Mouse (Mus musculus): ENCODE measurements around the gene Hoxd1. TPM values are rescaled to one million over a fixed set of nuclear protein-coding genes. Genes with fewer than 3 reads are reported as not detected.

Gene Hoxd1
- total RNA-seq, 1 experiment: 0.36 TPM

DNA sequence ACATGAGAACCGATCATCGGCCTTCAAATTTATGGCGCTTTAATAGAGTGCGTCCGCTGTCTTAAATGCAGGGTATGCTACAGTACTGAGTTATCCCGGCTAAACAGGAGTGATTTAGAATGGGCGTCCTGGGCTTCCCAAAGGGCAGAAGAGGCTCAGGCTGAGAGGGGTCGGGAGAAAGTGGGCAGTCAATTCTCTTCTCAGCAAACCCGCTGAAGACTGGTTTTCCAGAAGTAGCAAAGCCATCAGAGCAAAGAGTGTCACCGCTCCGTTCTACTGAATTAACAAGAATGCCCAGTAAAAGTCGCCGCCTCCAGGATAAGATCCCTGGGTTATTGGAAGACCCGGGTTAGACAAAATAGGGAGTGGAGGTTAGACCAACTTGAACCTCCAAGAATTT is 22.9 kb upstream of the Hoxd1 start:
- no peak overlapping the region for H3K4me3 ChIP-seq (ENCODE audit: insufficient read depth in 1 of 2, low read depth in 1 of 2, low read length in 2 of 2, poor library complexity in 1 of 2, severe bottlenecking in 1 of 2)
- no peak for DNase-seq (ENCODE audit: low read depth, low spot score)
- in situ Hi-C loops (cut with MboI; ENCODE audit: low sequenced_read_pairs in 2 of 2, unreplicated experiment in 2 of 2): loop anchor here (5.0 to 10.0 kb wide), 2 partner anchors 48 to 55 kb away; partner anchors contain the start of gene Hoxd10 (in 1 of the 2)
- no peaks in the 10 kb centered on the region for H3K36me3 ChIP-seq (ENCODE audit: control insufficient read depth, insufficient read depth, low read length, poor library complexity, severe bottlenecking)
- no peak overlapping the region for H3K27ac ChIP-seq (ENCODE audit: insufficient read depth, low read depth, low read length, poor library complexity, severe bottlenecking)
- no peak overlapping the region for H3K9ac ChIP-seq (ENCODE audit: insufficient read depth, low read depth, low read length, poor library complexity, severe bottlenecking)
- H3K4me1 ChIP-seq (ENCODE audit: control insufficient read depth in 2 of 2, insufficient read depth in 2 of 2, low read length in 2 of 2, poor library complexity in 1 of 2): peaks cover 0 to 2% of the 10 kb centered on the region in 2 experiments; a peak in 1 of 4 replicates
- no peaks in the 10 kb centered on the region for H3K9me3 ChIP-seq (ENCODE audit: control insufficient read depth, insufficient read depth, low read depth, low read length)
- TF ChIP-seq HCFC1 (IDR thresholded peaks at IDR 0.05; ENCODE audit: borderline replicate concordance, insufficient read depth, low read length): no peak
- TF ChIP-seq CHD2 (IDR thresholded peaks at IDR 0.05; ENCODE audit: low read depth, low read length): no peak
- no peak for TF ChIP-seq ZC3H11A (IDR thresholded peaks at IDR 0.05; ENCODE audit: borderline replicate concordance, low read depth, low read length)
- TF ChIP-seq MAFK (IDR thresholded peaks at IDR 0.05; ENCODE audit: insufficient read depth, low read depth, low read length): no peak
- no peak for TF ChIP-seq ZNF384 (IDR thresholded peaks at IDR 0.05; ENCODE audit: low read depth, low read length)

DNA sequence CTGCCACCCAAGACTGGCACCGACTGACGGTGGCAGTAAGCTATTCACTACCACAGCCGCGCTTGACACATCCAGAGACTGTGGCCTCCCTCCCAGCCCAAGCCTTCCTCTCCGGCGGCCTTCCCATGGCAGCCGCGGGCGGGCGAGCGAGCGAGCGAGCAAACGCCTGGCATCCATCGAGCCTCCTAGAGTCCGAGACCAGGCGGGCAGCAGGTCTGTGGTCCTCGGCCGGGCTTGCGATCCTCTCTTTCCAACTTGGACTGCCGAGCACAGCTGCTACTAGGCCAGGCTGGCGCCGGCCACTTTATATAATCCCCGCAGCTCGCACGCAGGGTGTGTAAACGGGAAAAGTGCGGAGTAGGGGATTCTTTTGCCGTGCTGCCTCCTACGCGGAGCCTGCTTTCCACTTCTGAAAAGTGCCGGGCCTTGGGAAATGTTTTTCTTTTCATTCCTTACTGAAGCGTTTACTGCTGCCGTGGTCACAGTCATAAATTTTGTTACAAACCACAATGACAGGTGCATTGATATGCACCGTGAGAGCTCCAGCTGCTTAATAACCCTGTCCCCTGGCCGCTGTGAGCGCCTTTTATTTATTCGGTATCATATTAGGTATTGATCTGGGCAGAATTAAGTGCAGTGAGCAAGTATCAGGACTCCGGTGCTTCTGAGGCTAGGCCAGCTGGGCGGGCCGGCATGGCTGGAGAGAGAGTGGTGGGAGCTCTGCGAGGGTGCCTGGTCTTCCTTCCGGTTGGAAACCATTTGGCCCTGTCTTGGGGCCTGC is 22.3 kb upstream of the Hoxd1 start:
- H3K9ac ChIP-seq (ENCODE audit: insufficient read depth, low read depth, low read length, poor library complexity, severe bottlenecking): no peak overlapping the region
- no peak overlapping the region for H3K4me3 ChIP-seq (ENCODE audit: insufficient read depth in 1 of 2, low read depth in 1 of 2, low read length in 2 of 2, poor library complexity in 1 of 2, severe bottlenecking in 1 of 2)
- H3K4me1 ChIP-seq (ENCODE audit: control insufficient read depth in 2 of 2, insufficient read depth in 2 of 2, low read length in 2 of 2, poor library complexity in 1 of 2): peaks cover 0 to 2% of the 10 kb centered on the region in 2 experiments; a peak in 1 of 4 replicates
- no peak overlapping the region for H3K27ac ChIP-seq (ENCODE audit: insufficient read depth, low read depth, low read length, poor library complexity, severe bottlenecking)
- no peak for DNase-seq (ENCODE audit: low read depth, low spot score)
- no peak for TF ChIP-seq ZC3H11A (IDR thresholded peaks at IDR 0.05; ENCODE audit: borderline replicate concordance, low read depth, low read length)
- TF ChIP-seq ZNF384 (IDR thresholded peaks at IDR 0.05; ENCODE audit: low read depth, low read length): no peak
- TF ChIP-seq MAFK (IDR thresholded peaks at IDR 0.05; ENCODE audit: insufficient read depth, low read depth, low read length): no peak
- TF ChIP-seq HCFC1 (IDR thresholded peaks at IDR 0.05; ENCODE audit: borderline replicate concordance, insufficient read depth, low read length): no peak
- TF ChIP-seq CHD2 (IDR thresholded peaks at IDR 0.05; ENCODE audit: low read depth, low read length): no peak
- no peaks in the 10 kb centered on the region for H3K36me3 ChIP-seq (ENCODE audit: control insufficient read depth, insufficient read depth, low read length, poor library complexity, severe bottlenecking)
- H3K9me3 ChIP-seq (ENCODE audit: control insufficient read depth, insufficient read depth, low read depth, low read length): no peaks in the 10 kb centered on the region
- in situ Hi-C loops (cut with MboI; ENCODE audit: low sequenced_read_pairs in 2 of 2, unreplicated experiment in 2 of 2): loop anchor here in 1 of 2 experiments (10.0 kb wide), 1 partner anchor 56 kb away; no protein-coding TSS in a partner anchor

DNA sequence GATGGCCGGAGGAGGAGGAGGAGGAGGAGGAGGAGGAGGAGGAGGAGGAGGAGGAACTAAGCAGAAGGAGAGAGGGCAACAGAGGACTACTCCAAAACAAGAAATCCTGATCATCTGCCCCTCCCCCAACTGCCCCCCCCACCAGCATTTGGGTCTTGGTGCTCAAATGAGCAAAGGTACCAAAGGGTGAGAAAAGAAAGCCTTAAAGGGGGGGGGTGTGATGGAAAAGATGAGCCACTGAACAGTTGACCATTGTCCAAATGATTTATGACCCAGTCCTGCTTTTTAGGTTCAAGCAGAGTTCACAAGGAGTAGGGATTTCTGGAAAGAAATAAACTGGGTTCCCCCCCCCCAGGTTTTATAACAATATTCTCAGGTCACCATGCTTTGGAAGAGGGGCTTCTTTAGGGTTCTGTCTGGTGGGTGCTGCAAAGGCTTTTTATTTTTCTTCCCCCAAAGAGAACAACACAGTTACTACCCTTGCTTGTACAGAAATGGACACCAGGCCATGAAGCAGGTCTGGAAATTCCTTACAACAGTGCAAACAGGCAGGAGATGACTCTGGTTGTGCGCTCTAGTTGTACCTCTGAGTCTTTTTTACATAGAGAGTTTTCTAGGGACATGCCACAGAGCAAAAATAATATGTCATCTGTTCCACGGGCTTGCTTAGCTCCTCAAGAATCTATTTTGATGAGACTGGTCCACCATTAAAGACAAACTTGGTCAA is 21.4 kb upstream of the Hoxd1 start:
- H3K9me3 ChIP-seq (ENCODE audit: control insufficient read depth, insufficient read depth, low read depth, low read length): no peaks in the 10 kb centered on the region
- no peak for DNase-seq (ENCODE audit: low read depth, low spot score)
- in situ Hi-C loops (cut with MboI; ENCODE audit: low sequenced_read_pairs in 2 of 2, unreplicated experiment in 2 of 2): loop anchor here in 1 of 2 experiments (10.0 kb wide), 1 partner anchor 57 kb away; no protein-coding TSS in a partner anchor
- H3K4me1 ChIP-seq (ENCODE audit: control insufficient read depth in 2 of 2, insufficient read depth in 2 of 2, low read length in 2 of 2, poor library complexity in 1 of 2): 0 out of 4 replicates have a peak, but pooled peaks cover 0 to 3% of the 10 kb centered on the region in 2 experiments
- no peaks in the 10 kb centered on the region for H3K36me3 ChIP-seq (ENCODE audit: control insufficient read depth, insufficient read depth, low read length, poor library complexity, severe bottlenecking)
- H3K27ac ChIP-seq (ENCODE audit: insufficient read depth, low read depth, low read length, poor library complexity, severe bottlenecking): no peak overlapping the region
- H3K9ac ChIP-seq (ENCODE audit: insufficient read depth, low read depth, low read length, poor library complexity, severe bottlenecking): no peak overlapping the region
- TF ChIP-seq ZC3H11A (IDR thresholded peaks at IDR 0.05; ENCODE audit: borderline replicate concordance, low read depth, low read length) (no peak), HCFC1 (IDR thresholded peaks at IDR 0.05; ENCODE audit: borderline replicate concordance, insufficient read depth, low read length) (no peak), MAFK (IDR thresholded peaks at IDR 0.05; ENCODE audit: insufficient read depth, low read depth, low read length) (no peak), ZNF384 (IDR thresholded peaks at IDR 0.05; ENCODE audit: low read depth, low read length) (no peak), CHD2 (IDR thresholded peaks at IDR 0.05; ENCODE audit: low read depth, low read length) (no peak)
- H3K4me3 ChIP-seq (ENCODE audit: insufficient read depth in 1 of 2, low read depth in 1 of 2, low read length in 2 of 2, poor library complexity in 1 of 2, severe bottlenecking in 1 of 2): no peak overlapping the region

DNA sequence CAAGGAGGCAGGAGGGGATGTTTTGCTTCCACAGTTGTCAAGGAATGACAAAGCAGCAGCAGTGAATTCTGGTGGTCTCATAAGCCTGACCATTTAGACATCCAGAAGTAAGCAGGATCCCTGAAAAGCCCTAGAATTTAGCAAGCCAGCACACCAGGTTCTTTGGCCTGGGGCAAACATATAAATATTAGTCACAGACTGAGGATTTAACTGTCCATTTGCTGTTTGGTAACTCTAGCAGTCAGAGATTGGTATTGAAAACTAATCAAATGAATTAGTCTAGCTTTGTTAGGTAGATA is 20.9 kb upstream of the Hoxd1 start:
- Histone ChIP-seq H3K9ac (ENCODE audit: insufficient read depth, low read depth, low read length, poor library complexity, severe bottlenecking) (no peak overlapping the region), H3K27ac (ENCODE audit: insufficient read depth, low read depth, low read length, poor library complexity, severe bottlenecking) (no peak overlapping the region), H3K4me1 (ENCODE audit: control insufficient read depth in 2 of 2, insufficient read depth in 2 of 2, low read length in 2 of 2, poor library complexity in 1 of 2) (peaks cover 0 to 5% of the 10 kb centered on the region in 2 experiments; a peak in 1 of 4 replicates), H3K4me3 (ENCODE audit: insufficient read depth in 1 of 2, low read depth in 1 of 2, low read length in 2 of 2, poor library complexity in 1 of 2, severe bottlenecking in 1 of 2) (no peak overlapping the region), H3K36me3 (ENCODE audit: control insufficient read depth, insufficient read depth, low read length, poor library complexity, severe bottlenecking) (no peaks in the 10 kb centered on the region), H3K9me3 (ENCODE audit: control insufficient read depth, insufficient read depth, low read depth, low read length) (no peaks in the 10 kb centered on the region)
- DNase-seq (ENCODE audit: low read depth, low spot score): no peak
- in situ Hi-C loops (cut with MboI; ENCODE audit: low sequenced_read_pairs in 2 of 2, unreplicated experiment in 2 of 2): loop anchor here in 1 of 2 experiments (10.0 kb wide), 1 partner anchor 57 kb away; no protein-coding TSS in a partner anchor
- TF ChIP-seq HCFC1 (IDR thresholded peaks at IDR 0.05; ENCODE audit: borderline replicate concordance, insufficient read depth, low read length): no peak
- no peak for TF ChIP-seq ZC3H11A (IDR thresholded peaks at IDR 0.05; ENCODE audit: borderline replicate concordance, low read depth, low read length)
- no peak for TF ChIP-seq CHD2 (IDR thresholded peaks at IDR 0.05; ENCODE audit: low read depth, low read length)
- no peak for TF ChIP-seq MAFK (IDR thresholded peaks at IDR 0.05; ENCODE audit: insufficient read depth, low read depth, low read length)
- TF ChIP-seq ZNF384 (IDR thresholded peaks at IDR 0.05; ENCODE audit: low read depth, low read length): no peak

Data from ES-E14 (cell line).